Mouse (Mus musculus) ovary, adult 18-20 months (tissue): ENCODE data around the gene 1110002E22Rik.

Experiments
- DNase-seq: peaks from one replicate; pipeline ENCODE4 v3.0.0; 2022; ENCODE audit warnings: low spot score, mixed read lengths

1110002E22Rik gene

DNA sequence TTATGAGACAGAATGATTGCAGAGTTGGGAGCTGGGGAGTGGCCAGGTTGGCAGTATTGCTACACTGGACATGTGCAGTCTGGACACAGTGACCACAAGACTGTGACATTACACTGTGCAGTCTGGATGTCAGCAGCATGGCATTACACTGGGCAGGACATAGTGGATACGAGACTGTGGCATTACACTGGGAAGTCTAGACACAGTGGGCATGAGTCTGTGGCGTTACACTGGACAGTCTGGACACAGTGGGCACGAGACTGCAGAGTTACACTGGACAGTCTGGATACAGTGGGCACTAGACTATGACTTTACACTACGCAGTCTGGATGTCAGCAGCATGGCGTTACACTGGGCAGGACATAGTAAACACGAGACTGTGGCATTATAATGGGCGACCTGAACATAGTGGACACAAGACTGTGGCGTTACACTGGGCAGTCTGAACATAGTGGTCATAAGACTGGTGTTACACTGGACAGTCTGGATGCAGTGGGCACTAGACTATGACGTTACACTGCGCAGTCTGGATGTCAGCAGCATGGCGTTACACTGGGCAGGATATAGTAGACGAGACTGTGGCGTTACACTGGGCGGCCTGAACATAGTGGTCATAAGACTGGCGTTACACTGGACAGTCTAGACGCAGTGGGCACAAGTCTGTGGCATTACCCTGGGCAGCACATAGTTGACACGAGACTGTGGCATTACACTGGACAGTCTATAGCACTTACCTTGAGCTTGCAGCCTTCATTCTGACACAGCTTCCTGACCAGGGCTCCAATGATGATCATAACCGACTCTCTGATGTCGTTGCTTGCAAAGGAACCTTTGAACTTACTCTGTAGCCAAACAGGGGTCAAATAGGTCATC, 46.3 kb downstream of the 1110002E22Rik start:
- no peak for DNase-seq

DNA sequence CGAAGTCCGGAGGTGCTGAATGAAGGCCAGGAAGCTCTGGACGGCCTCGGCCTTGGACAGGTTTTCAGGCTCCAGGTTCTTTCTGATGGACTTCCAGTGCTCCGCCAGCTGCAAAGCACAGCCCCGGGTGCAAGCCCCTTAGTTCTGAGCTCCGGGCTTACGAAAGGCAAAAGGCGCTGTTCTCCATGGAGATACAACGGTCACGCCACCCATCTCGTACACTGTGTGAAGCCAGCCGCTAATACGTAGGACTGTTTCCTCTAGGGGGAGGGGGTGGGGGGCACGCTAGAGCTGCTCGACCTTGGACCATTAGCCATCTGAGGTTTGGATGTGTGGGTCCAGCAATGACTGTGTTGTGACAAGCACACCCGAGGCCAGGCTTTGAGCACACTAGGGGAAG, 49.3 kb downstream of the 1110002E22Rik start:
- no peak for DNase-seq

GRCm38 (mm10) chr3:138116871-138117270, 52.0 kb downstream of the 1110002E22Rik start:
- no peak for DNase-seq

GRCm38 (mm10) chr3:138118392-138118791, 53.5 kb downstream of the 1110002E22Rik start:
- no peak for DNase-seq

GRCm38 (mm10) chr3:138118831-138119230, 54.0 kb downstream of the 1110002E22Rik start:
- DNase-seq = no peak

DNA sequence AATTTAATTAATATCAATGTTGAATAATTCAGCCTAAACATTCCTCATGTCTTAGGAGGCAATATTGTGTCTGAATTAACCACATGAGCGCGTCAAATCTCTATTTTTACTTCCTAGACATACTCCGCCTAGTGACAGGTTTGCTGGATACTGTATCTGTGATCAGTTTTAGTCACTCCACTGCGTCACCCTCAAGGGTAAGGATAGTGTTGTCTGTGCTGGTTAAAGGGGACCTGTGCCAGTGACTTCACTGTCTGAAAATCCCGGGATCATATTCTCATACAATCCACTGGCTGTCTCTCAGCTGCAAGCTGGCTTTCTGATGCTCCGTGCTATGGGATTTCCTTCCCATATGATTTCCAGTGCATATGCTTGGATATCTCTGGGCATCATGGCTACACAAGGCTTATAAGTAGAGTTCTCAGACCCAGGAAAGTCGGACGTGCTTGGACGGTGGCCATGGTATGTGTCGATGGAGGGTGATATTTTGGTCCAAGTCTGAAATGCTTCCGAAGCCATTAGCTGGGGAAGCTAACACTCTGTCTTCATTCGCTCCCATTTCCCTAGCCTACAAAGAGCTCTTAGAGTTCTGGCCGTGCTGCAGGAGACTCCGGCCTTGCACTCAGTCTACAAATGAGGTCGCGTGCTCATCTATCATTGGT, 54.7 kb downstream of the 1110002E22Rik start:
- DNase-seq = no peak

- DNase-seq = no peak
Measured at GRCm38 (mm10) chr3:138121461-138121860, 56.6 kb downstream of the 1110002E22Rik start.

- no peak for DNase-seq
Measured at GRCm38 (mm10) chr3:138123842-138124241, 59.0 kb downstream of the 1110002E22Rik start.

DNA sequence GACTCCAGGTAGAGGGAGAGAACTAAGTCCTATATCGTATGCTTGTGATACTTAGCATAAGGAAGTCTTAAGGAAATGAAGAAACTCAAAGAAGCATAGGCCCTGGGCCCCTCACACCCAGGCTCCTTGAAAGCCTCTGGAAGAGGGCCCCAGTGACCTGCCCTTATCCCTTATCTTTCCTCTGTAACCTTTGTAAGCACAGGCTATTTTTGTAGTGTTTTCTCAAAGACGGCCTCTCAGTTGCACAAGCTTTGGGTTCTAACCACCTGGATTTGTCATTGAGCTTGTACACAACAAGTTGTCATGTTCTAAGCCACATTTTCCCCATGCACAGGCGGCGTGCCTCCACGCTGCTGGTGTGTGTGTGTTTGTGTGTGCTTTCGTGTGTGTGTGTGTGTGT, 64.3 kb downstream of the 1110002E22Rik start:
- no peak for DNase-seq

DNA sequence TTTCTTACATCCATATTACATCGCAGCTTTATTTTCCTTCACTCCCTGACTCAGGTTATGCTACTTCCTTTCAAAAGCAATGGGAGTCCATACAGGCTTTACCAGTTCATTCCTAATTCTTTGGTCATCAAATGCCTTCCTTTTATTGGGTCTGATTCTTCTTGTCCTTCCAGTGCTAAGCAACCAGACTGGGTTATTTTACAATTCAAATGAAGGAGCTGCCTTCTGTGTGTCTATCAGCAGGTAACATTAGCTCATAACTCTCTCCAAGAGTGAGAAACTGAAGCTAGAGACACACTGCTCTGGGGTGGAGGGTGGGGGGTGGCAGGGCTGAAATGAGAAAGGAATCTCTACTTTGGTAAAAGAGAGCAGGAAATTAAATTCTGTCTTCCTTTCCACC, 65.8 kb downstream of the 1110002E22Rik start:
- DNase-seq = no peak
